Mouse (Mus musculus) adrenal gland, postnatal 25 days (tissue): ENCODE measurements around the gene Wdr25. TPM values are rescaled to one million over a fixed set of nuclear protein-coding genes. Genes with fewer than 3 reads are reported as not detected.
"Not testable (repeated sequence)": the region's sequence is repeated elsewhere in the genome, so short reads cannot be mapped to it uniquely, and the experiment has no call there.

Source experiments
- DNase-seq: peaks from one replicate; pipeline ENCODE4 v3.0.0; 2021; ENCODE audit warnings: mixed read lengths
- long read RNA-seq: library from polyadenylated mRNA; stranded (forward); transcript quantifications from one replicate; pipeline ENCODE4 v2.0.0, GENCODE M21; 2021
- total RNA-seq: library from RNA; stranded (reverse); gene quantifications from 2 replicates; pipeline ENCODE4 v1.2.3, GENCODE M21; 2021

The Wdr25 gene
- total RNA-seq = 7.9 and 8.4 TPM in 2 replicates
- long read RNA-seq, partial matches to known transcripts = 6 of 13 reads
- long read RNA-seq, other reads (novel, unspliced or antisense) = 7 of 13 reads

- no peak for DNase-seq
These were observed at the start of gene Wdr25 for GRCm38 (mm10) chr12:108892989-108893714. TSS of gene Wdr25 (plus strand) at chr12:108893631.

- not testable (repeated sequence) for DNase-seq
These were observed 45.4 kb upstream of the Wdr25 start for GRCm38 (mm10) chr12:108848033-108848432.

DNA sequence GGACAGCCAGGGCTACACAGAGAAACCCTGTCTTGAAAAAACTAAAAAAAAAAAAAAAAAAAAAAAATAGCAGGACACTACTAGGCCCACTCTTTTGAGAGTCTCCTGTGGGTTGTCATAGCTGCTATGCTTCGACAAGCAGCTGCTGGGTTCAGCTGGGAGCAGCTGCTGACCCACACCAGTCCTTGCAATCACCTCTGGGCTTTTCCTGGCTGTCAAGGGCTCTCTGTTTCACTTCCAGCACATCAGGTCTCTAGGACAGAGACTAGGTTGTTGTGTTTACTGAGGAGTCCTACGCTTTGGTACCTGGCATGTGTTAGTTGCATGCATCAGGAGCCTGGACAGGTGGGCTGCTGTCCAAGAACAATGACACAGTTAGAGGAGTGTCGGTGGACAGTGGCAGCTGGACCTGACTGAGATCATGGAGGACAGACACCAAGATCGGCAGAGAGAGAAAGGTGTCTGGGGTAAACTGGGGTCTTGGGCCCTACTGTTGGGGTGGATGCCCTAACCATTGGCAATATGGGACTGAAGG lies 43.9 kb upstream of the Wdr25 start:
- DNase-seq = no peak

GRCm38 (mm10) chr12:108850129-108850528 lies 43.3 kb upstream of the Wdr25 start:
- DNase-seq = no peak

DNA sequence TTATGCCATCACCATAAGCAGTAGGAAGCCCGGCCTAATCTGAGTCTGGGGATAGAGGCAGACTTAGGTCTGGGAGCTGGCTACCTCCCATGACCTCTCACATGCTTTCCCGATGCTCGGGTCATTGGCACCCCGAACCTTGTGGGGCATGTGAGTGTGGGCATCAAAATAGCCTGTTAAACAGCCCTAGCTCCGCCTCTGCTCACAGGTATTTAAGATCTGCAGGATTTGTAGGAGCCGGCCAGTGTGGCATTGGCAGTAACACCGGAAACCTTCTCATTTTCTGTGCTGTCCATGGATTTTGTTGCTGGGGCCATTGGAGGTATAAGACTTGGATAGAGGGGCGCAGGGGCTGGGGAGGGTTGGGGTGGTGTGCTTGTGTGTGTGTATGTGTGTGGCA lies 42.5 kb upstream of the Wdr25 start:
- no peak for DNase-seq

- DNase-seq = no peak
These were observed 40.6 kb upstream of the Wdr25 start for GRCm38 (mm10) chr12:108852822-108853221.

- DNase-seq = no peak
These were observed 38.4 kb upstream of the Wdr25 start for GRCm38 (mm10) chr12:108855081-108855480.

DNA sequence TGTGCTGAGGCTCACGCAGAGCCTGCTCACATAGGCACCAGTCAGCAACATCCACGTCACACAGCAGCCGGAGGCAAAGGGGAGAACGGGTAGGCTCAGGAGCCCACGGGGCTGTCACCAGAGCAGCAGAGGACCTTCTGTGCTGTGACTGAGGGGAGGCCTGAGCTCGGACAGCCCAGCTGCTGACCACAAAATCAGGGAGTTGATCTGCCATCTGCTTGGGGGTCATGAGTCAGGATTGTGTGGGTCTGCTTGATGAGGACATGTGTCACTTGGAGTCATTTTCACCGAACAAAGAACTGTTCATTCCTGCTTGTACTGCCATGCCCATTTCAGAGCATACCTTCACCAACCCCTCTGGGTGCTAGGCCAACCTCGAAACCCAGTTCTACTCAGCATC lies 37.2 kb upstream of the Wdr25 start:
- no peak for DNase-seq

DNA sequence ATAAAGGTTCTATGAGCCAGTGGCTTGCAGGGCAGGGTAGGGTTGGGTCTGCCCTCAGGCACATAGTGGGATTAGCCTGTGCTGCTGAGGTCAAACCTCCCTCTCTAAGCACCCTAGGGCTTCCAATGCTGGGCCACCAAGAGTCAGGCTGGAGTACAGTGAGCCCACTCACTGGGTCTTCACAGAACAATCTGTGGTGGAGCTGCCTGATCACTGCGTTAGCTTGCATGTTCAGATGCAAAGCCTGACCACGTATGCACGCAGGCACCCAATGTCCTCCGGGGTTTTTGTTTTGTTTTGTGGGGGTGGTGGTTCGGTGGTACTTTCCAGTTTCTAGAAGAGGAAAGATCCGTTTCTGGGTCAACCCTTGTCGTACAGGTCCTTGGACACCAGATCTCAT lies 36.3 kb upstream of the Wdr25 start:
- no peak for DNase-seq

DNA sequence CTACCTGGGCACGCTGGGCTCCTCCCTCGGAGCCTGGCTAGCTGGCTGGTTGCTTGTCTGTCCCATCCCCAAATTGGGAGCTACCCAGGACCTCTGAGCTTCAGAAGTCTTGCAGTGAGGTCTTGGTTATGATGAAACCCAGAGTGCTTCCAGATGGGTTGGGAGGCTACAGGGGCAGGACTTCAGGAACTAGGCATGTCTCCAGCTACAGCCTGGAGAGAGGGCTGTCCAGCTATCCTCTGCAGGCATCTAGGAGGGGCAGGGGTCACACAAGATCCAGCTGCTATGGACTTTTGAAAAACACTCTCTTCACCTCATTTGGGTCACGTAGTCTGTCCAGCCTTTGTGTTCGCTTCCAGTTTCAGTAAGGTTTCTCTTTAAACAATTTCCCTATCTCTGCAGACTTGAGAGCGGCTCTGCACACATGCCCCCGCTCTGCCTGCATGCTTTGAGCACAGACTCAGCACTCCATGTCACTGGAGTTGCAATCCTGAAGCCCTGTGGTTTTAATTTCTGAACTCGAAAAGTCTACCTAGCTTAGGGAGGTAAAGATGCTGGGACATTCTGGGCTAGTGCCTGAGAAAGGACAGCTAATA lies 35.7 kb upstream of the Wdr25 start:
- no peak for DNase-seq

GRCm38 (mm10) chr12:108858486-108858885 lies 34.9 kb upstream of the Wdr25 start:
- DNase-seq = no peak

DNA sequence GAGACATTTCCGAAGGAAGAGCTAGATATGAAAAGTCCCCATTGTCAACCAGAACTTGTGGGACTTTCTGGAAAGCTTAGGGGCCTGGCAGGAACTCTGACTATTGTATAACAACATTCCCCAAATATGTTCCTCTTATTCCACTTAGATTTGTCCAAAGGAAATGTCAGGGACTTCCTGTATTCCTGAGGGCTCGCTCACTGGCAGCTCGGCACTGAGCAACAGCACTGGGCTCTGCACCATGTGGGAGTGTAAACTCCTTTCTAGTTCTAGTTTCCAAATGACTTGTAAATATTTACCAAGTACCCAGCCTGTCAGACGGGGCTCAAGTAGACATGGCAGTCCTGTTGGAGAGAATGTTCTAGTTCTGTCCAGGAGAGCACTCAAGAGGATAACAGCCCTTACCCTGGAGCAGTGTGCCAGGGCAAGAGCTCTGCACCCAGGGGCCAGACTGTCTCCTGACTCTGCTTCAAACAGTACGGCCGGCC lies 28.4 kb upstream of the Wdr25 start:
- DNase-seq = no peak

GRCm38 (mm10) chr12:108869575-108869974 lies 23.9 kb upstream of the Wdr25 start:
- DNase-seq = no peak

GRCm38 (mm10) chr12:108873122-108873521 lies 20.3 kb upstream of the Wdr25 start:
- DNase-seq = no peak

DNA sequence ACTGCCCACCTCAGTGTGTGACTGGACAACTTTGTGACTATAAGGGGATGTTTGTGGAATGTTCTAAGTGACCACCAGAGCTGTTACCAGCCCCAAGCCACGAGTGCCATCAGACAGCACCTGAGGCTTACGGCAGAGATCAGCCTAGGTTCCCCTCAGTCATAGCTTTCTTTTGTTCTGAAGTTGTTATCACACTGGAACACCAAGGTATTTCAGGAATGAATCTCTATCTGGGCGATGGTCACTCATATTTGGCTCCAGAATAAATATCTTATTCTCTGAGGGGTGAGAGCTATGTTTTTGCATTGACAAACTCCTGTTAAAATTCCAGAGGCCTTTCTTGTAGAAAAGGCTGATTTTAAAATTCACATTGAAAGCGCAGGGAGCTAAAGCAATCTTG lies 14.3 kb upstream of the Wdr25 start:
- no peak for DNase-seq

DNA sequence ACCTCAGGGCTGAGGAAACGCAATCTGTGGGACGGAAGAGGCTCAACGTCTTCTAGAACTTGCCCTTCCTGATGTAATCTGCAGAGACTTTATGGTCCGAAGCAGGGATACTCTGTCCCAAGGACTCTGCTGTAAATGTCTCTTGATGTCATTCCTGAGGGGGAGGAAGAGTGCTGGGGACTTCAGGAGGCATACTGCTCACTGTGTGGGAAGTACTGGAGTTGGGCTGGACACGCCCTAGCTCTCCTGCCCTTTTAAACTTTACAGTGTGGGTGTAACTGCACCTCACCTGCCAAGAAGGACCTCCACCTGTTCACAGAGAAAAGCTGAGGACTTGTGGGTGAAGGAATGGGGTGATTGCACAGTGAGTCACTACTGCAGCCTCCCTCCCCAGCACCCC lies 12.8 kb upstream of the Wdr25 start:
- DNase-seq = no peak

DNA sequence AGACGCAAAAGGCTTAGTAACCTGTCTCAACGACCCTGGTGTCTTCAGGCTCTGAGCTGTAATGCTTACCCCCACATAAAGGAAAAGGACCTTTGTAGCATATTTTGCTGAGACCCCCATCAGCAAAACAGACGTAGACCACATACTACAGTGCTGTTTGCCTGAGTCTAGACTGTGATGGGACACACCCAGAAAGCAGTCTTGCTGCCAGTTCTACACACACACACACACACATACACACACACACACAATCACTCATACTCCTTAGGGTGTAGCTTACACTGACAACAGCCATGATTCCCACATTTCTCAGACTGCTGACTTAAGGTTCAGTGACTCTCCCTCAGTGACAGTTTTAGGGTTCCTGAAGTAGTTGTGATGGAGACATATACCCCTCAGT lies 12.2 kb upstream of the Wdr25 start:
- no peak for DNase-seq

DNA sequence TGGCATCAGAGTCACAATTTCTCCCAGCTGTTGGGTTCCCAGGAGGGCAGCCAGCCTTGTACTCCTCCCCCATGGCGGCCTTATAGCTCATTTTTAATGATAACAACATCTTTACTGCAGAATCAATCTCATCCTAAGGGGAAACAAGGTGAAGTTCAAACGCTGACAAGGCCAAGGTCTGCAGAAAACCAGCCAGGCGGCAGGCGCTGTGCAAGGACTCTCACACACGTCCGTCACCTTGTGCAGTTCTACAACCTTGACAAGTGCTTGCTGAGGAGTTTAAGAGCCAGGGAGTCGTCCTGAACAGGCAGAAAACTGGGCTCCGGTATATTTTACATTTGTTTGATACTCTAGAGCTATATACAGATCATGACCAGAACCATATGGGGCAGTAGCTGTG lies 10.7 kb upstream of the Wdr25 start:
- no peak for DNase-seq

DNA sequence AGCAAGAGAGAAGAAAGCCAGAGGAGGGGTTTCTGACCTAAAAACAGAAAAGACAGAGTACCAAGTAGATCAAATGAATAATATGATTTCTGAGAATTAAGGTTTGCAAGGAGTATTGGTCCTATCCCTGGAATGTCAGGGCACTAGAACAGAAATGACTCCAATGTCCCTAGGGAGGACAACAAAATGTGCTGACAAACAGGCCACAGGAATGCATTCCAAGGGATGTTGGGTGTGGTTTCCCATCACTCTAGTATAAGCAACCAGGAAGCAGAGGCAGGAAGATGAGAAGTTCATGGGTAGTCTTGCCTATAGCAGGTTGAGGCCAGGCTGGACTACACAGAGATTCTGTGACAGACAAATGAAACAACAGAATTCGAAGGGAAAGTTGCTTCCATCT lies 7.5 kb upstream of the Wdr25 start:
- no peak for DNase-seq

DNA sequence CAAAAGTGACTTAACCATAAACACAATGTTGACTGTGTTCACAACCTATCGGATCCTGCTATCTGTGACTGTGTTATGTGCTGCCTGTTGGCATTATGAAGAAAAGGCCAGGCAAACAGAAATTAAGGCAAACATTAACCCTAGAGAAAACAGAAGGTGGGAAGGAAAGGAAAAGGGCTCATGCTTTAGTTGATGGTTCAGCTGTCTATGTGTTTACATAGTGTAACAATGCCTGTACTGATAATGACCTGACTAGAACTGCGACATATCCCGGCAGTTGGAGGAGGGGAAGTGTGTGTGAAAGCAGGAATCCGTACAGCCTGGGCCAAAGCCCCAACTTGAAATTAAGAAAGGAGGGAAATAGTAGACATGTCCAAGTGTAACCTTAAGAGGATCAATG lies 6.4 kb upstream of the Wdr25 start:
- no peak for DNase-seq

- DNase-seq = no peak
These were observed 4.8 kb upstream of the Wdr25 start for GRCm38 (mm10) chr12:108888632-108889031.

- DNase-seq = peak; percentile 94
These were observed 442 bp downstream of the Wdr25 start, which contains the start of gene Wars for GRCm38 (mm10) chr12:108893715-108894431. TSS of gene Wars (minus strand) at chr12:108894174.

DNA sequence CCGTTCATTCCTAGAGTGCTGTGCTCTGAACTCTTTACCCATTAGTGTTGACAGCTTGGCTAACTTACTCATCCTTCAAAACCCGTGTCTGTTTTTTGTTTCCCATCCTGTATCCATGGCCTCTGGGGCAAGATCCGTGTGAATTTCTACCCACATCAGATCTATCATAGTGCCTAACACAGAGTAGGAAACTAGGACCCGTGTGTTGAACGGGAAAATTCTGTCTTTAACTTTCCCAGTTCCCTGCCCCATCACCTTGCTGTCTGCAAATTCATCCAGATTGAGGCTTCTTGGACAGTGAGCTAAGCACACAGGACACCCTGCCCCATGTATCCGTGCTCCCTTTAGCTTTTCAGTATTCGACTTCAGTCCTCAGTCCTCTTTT lies 993 bp downstream of the Wdr25 start:
- no peak for DNase-seq
